36 mouse cellular contexts compared by ENCODE assay signal in the genomic region with DNA sequence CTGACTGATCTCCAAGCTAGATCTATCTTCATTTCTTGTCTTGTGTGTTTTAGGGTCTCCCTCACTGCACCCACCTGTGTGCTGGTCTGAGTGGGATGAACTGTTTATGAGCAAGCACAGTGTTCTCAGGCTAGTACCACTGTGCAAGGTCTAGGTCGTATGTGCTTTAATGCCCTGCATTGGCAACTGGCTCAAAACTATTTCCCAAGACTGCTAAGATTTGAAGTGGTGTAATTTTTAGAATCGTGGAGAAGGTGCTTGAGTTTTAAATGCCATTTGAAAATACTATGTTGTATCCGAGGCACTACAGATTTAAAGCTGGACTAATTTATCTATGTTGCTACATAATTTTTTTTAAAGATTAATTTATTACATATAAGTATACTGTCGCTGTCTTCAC.
"Had no signal": no experiment of that assay in that cellular context is flagged by ENCODE, and none has a peak within 500 bp of the region (broad histone marks: within the 10 kb centered on the region; RNA-seq: fewer than 3 reads in every experiment).

No protein-coding gene starts in this region.

- H3K4me1 ChIP-seq: heart, embryonic 10.5 days; heart, embryonic 12.5 days; heart, embryonic 13.5 days; heart, embryonic 15.5 days; hindbrain, embryonic 10.5 days; hindbrain, embryonic 12.5 days; hindbrain, embryonic 13.5 days; hindbrain, embryonic 15.5 days; intestine, embryonic 15.5 days; kidney, embryonic 15.5 days had no signal

- H3K27ac ChIP-seq: heart, adult 2 months; heart, embryonic 10.5 days; heart, embryonic 13.5 days; heart, embryonic 15.5 days; hindbrain, embryonic 10.5 days; hindbrain, embryonic 12.5 days; hindbrain, embryonic 13.5 days; hindbrain, embryonic 14.5 days; hindbrain, embryonic 15.5 days; hindbrain, postnatal 0 days; intestine, embryonic 15.5 days; kidney, embryonic 15.5 days; kidney, postnatal 0 days; layer of hippocampus, adult 2 months had no signal

- H3K4me3 ChIP-seq: heart, adult 2 months; heart, embryonic 10.5 days; heart, embryonic 12.5 days; heart, embryonic 13.5 days; heart, embryonic 15.5 days; hindbrain, embryonic 10.5 days; hindbrain, embryonic 12.5 days; hindbrain, embryonic 13.5 days; hindbrain, embryonic 15.5 days; intestine, embryonic 15.5 days; kidney, embryonic 15.5 days; layer of hippocampus, adult 2 months had no signal

- ATAC-seq: hindbrain, embryonic 16.5 days; hindbrain, postnatal 0 days; inflammation-experienced regulatory T-cells, adult 6 months; intestine, embryonic 15.5 days; intestine, embryonic 16.5 days; intestine, postnatal 0 days had no signal

- H3K4me2 ChIP-seq: heart, embryonic 11.5 days; heart, embryonic 12.5 days; heart, embryonic 13.5 days; heart, embryonic 15.5 days; hindbrain, embryonic 12.5 days; hindbrain, embryonic 13.5 days; hindbrain, embryonic 14.5 days; hindbrain, embryonic 15.5 days; intestine, embryonic 15.5 days; kidney, embryonic 15.5 days had no signal

- H3K27me3 ChIP-seq: heart, embryonic 12.5 days; heart, embryonic 13.5 days; heart, embryonic 15.5 days; hindbrain, embryonic 12.5 days; hindbrain, embryonic 13.5 days; hindbrain, embryonic 15.5 days; intestine, embryonic 15.5 days; kidney, embryonic 15.5 days had no signal

- H3K9ac ChIP-seq: heart, embryonic 12.5 days; heart, embryonic 13.5 days; heart, embryonic 15.5 days; hindbrain, embryonic 12.5 days; hindbrain, embryonic 13.5 days; hindbrain, embryonic 14.5 days; hindbrain, embryonic 15.5 days; intestine, embryonic 15.5 days; kidney, embryonic 15.5 days had no signal

- H3K9me3 ChIP-seq: heart, embryonic 10.5 days; heart, embryonic 12.5 days; heart, embryonic 13.5 days; heart, embryonic 15.5 days; hindbrain, embryonic 10.5 days; hindbrain, embryonic 12.5 days; hindbrain, embryonic 13.5 days; hindbrain, embryonic 15.5 days; intestine, embryonic 15.5 days; kidney, embryonic 15.5 days had no signal

- DNase-seq: heart, adult 18-20 months; heart, adult 2 months; heart, postnatal 10 days; heart, postnatal 14 days; heart, postnatal 36 days; heart, postnatal 4 days; kidney, adult 11 months; kidney, adult 18-20 months; kidney, adult 2 months; kidney, adult 8-10 months; kidney, adult 9 months; kidney, postnatal 10 days; kidney, postnatal 14 days; kidney, postnatal 25 days; kidney, postnatal 36 days; kidney, postnatal 4 days; layer of hippocampus, adult 9-11 months had no signal
